23 mouse cellular contexts compared by ENCODE assay signal in the genomic region with DNA sequence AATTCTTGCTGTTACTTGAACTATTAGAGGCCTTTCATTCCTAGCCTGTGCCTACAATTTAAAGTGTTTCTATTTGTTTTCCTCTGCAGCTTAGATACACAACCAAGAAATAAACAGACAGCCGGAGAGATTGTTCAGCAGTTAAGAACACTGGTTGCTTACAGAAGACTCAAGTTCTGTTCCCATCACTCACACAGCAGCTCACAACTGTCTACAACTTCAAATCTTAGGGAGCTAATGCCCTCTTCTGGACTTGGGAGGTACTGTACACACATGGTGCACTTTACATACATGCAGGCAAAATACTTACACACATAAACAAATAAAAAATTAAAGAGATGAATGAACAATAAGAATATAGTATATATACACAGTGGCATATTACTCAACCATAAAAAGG. TPM values are rescaled to one million over a fixed set of nuclear protein-coding genes. Genes with fewer than 3 reads are reported as not detected.
DNase-seq lines count a peak whose midpoint lies in the region; ATAC-seq and TF ChIP-seq lines count a peak whose summit lies in the region.
"Had no signal": no experiment of that assay in that cellular context is flagged by ENCODE, and none has a peak within 500 bp of the region (broad histone marks: within the 10 kb centered on the region; RNA-seq: fewer than 3 reads in every experiment).

No protein-coding gene starts in this region.

- no peak for ATAC-seq in forebrain, embryonic 12.5 days (ENCODE audit: low FRiP score)
- ATAC-seq: forebrain, embryonic 16.5 days; intestine, embryonic 16.5 days had no signal

- TF ChIP-seq CTCF in layer of hippocampus, adult 2 months (conservative IDR thresholded peaks at IDR 0.05): peak; percentile 47

- H3K9ac ChIP-seq in forebrain, embryonic 12.5 days: no peak overlapping the region
- H3K9ac ChIP-seq: embryonic facial prominence, embryonic 13.5 days; hindbrain, embryonic 13.5 days had no signal

- no peak overlapping the region for H3K4me3 ChIP-seq in layer of hippocampus, adult 2 months
- H3K4me3 ChIP-seq in forebrain, embryonic 12.5 days (replicated peaks): no peak overlapping the region
- H3K4me3 ChIP-seq in limb, embryonic 10.5 days: no peak overlapping the region
- H3K4me3 ChIP-seq: embryonic facial prominence, embryonic 13.5 days; heart, embryonic 10.5 days; hindbrain, embryonic 13.5 days; myocyte had no signal

- no peaks in the 10 kb centered on the region for H3K36me3 ChIP-seq in forebrain, embryonic 12.5 days (replicated peaks)
- no peaks in the 10 kb centered on the region for H3K36me3 ChIP-seq in limb, embryonic 10.5 days
- H3K36me3 ChIP-seq: embryonic facial prominence, embryonic 13.5 days; heart, embryonic 10.5 days; hindbrain, embryonic 13.5 days had no signal

- H3K27ac ChIP-seq in layer of hippocampus, adult 2 months: no peak overlapping the region
- H3K27ac ChIP-seq in forebrain, embryonic 12.5 days: no peak overlapping the region
- no peak overlapping the region for H3K27ac ChIP-seq in limb, embryonic 10.5 days
- H3K27ac ChIP-seq: embryonic facial prominence, embryonic 13.5 days; heart, embryonic 10.5 days; hindbrain, embryonic 13.5 days had no signal

- H3K27me3 ChIP-seq in forebrain, embryonic 12.5 days: no peaks in the 10 kb centered on the region
- H3K27me3 ChIP-seq in limb, embryonic 10.5 days (ENCODE audit: low read depth, poor library complexity, severe bottlenecking): no peaks in the 10 kb centered on the region
- H3K27me3 ChIP-seq: embryonic facial prominence, embryonic 13.5 days; hindbrain, embryonic 13.5 days had no signal

- 96% methylated on average over 1 of the region's 1 CpGs for WGBS in forebrain, embryonic 12.5 days
- 93% methylated on average over 1 of the region's 1 CpGs for WGBS in limb, embryonic 10.5 days

- no peak overlapping the region for H3K4me2 ChIP-seq in forebrain, embryonic 12.5 days
- H3K4me2 ChIP-seq: embryonic facial prominence, embryonic 13.5 days; hindbrain, embryonic 13.5 days had no signal

- DNase-seq in layer of hippocampus, adult 2 months (ENCODE audit: low spot score in 2 of 2): no peak
- DNase-seq in layer of hippocampus, postnatal 25 days (ENCODE audit: extremely low spot score in 1 of 2, low spot score in 1 of 2): no peak
- DNase-seq in thymus, postnatal 0 days (ENCODE audit: low spot score): peak; percentile 11
- no peak for DNase-seq in thymus, postnatal 14 days
- peak; percentile 32 for DNase-seq in ZHBTc4 (ENCODE audit: low read depth, low spot score)
- no peak for DNase-seq in limb, embryonic 10.5 days (ENCODE audit: low spot score)
- DNase-seq: adrenal gland, postnatal 14 days; cerebellum, adult 11 months; cerebellum, postnatal 14 days; heart, postnatal 14 days; layer of hippocampus, postnatal 36 days; liver; midbrain, embryonic 14.5 days; right cerebral cortex, postnatal 14 days; spleen, adult 18-20 months; thymus, adult 2 months had no signal

- H3K9me3 ChIP-seq in forebrain, embryonic 12.5 days: no peaks in the 10 kb centered on the region
- H3K9me3 ChIP-seq in limb, embryonic 10.5 days (replicated peaks): no peaks in the 10 kb centered on the region
- H3K9me3 ChIP-seq: embryonic facial prominence, embryonic 13.5 days; heart, embryonic 10.5 days; hindbrain, embryonic 13.5 days had no signal

- no peaks in the 10 kb centered on the region for H3K4me1 ChIP-seq in forebrain, embryonic 12.5 days
- no peaks in the 10 kb centered on the region for H3K4me1 ChIP-seq in limb, embryonic 10.5 days
- H3K4me1 ChIP-seq: hindbrain, embryonic 13.5 days had no signal

RNA-seq across cellular contexts. Expression of gene Slmap, which starts 39.7 kb away (rescaled TPM):
- 100 to 1,000 TPM; 102 to 104 TPM for total RNA-seq in layer of hippocampus, adult 2 months (2021)
- total RNA-seq in layer of hippocampus, postnatal 25 days (2021): 100 to 1,000 TPM in 1 of 2 experiments, 10 to 100 TPM in 1; 97.5 to 102 TPM
- polyA plus RNA-seq in thymus, postnatal 0 days (2015; fragmentation: Nextera tagmentation; extraction: Ambion mirVana): 16.8 and 19.6 TPM in 2 replicates
- polyA plus RNA-seq in forebrain, embryonic 12.5 days (2016; fragmentation: Nextera tagmentation; extraction: Ambion mirVana): 21.1 and 21.6 TPM in 2 replicates
- 14.3 and 17.2 TPM in 2 replicates for polyA plus RNA-seq in limb, embryonic 10.5 days (2016; fragmentation: Nextera tagmentation; extraction: Ambion mirVana)

Comparison
In these comparisons a context has a peak if more than half of its experiments do, and no peak if none do; other contexts are left out.
1. DNase-seq: peak in thymus, postnatal 0 days (single experiment) and ZHBTc4 (single experiment); none in layer of hippocampus, adult 2 months (0 of 2), layer of hippocampus, postnatal 25 days (0 of 2), thymus, postnatal 14 days (single experiment) and limb, embryonic 10.5 days (single experiment).